Mouse (Mus musculus) liver, adult 2 months (tissue): ENCODE measurements around the gene Hes5.
A peak's percentile ranks its signal among the peaks of the same experiment; 100 is the strongest.

Experiments used
- CTCF ChIP-seq: fragments of 200-500 bp; IDR thresholded peaks from 2 replicates; pipeline ENCODE4 v1.5.1; 2011; ENCODE audit warnings: low read depth, low read length, control low read depth
- POLR2A ChIP-seq: fragments of 200-500 bp; IDR thresholded peaks from 2 replicates; pipeline ENCODE4 v1.6.1; 2011; ENCODE audit warnings: low read length, control low read depth; ENCODE audit not compliant: insufficient read depth; ENCODE audit errors: extremely low read depth

DNA sequence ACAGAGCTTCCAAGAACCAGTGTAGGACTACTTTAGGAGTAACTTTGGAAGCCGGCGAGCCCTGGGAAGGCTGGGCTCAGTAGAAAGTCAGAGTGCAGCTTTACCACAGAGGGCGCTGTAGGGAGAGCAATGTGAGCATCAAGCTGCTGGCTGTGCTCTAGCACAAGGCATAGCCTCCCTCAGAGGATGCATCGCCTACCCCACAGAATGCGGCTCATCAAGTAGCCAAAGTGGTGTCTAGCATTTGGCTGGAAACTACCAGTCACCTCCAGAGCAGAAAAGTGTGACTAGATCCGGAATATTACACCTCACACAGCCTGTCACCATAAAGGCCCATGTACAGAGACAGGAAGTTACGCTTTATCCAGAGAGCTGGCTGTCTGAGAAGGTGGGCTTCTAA lies 24.9 kb upstream of the Hes5 start:
- TF ChIP-seq POLR2A (no peak), CTCF (0 out of 2 replicates have a peak, but pooled peaks have one; percentile 15)
